Mouse (Mus musculus) spleen, postnatal 36 days (tissue): Measurements from ENCODE around the gene Cela3a.
"Not testable (repeated sequence)": the region's sequence is repeated elsewhere in the genome, so short reads cannot be mapped to it uniquely, and the experiment has no call there.

Source experiments
- DNase-seq, 2 experiments: peaks; one replicate each; pipeline ENCODE4 v3.0.0; 2022; ENCODE audit warnings: low spot score in 2 of 2, mixed read lengths in 1 of 2

The Cela3a gene

GRCm38 (mm10) chr4:137409691-137410090 lies at the start of gene Cela3a:
Gene Cela3a (minus strand): TSS chr4:137409791.
- DNase-seq = no peak

GRCm38 (mm10) chr4:137458861-137459260 lies 49.3 kb upstream of the Cela3a start:
- no peak for DNase-seq

GRCm38 (mm10) chr4:137458310-137458709 lies 48.7 kb upstream of the Cela3a start:
- DNase-seq = no peak

- DNase-seq = no peak
These were observed 47.7 kb upstream of the Cela3a start for GRCm38 (mm10) chr4:137457292-137457691.

- DNase-seq = no peak
These were observed 47.0 kb upstream of the Cela3a start for GRCm38 (mm10) chr4:137456581-137456980.

- no peak for DNase-seq
These were observed 45.0 kb upstream of the Cela3a start for GRCm38 (mm10) chr4:137454582-137454981.

GRCm38 (mm10) chr4:137453234-137453767 lies 43.7 kb upstream of the Cela3a start, which contains the start of gene 1700013G24Rik:
Gene 1700013G24Rik (plus strand): TSS chr4:137453284.
- DNase-seq = no peak

- DNase-seq = no peak
These were observed 42.6 kb upstream of the Cela3a start for GRCm38 (mm10) chr4:137452190-137452589.

GRCm38 (mm10) chr4:137449715-137450114 lies 40.1 kb upstream of the Cela3a start:
- DNase-seq = no peak

- DNase-seq = no peak
These were observed 39.5 kb upstream of the Cela3a start for GRCm38 (mm10) chr4:137449132-137449531.

- no peak for DNase-seq
These were observed 39.0 kb upstream of the Cela3a start for GRCm38 (mm10) chr4:137448641-137449040.

GRCm38 (mm10) chr4:137448197-137448596 lies 38.6 kb upstream of the Cela3a start:
- no peak for DNase-seq

- no peak for DNase-seq
These were observed 38.0 kb upstream of the Cela3a start for GRCm38 (mm10) chr4:137447363-137448196.

GRCm38 (mm10) chr4:137445881-137446280 lies 36.3 kb upstream of the Cela3a start:
- no peak for DNase-seq

GRCm38 (mm10) chr4:137443625-137444024 lies 34.0 kb upstream of the Cela3a start:
- DNase-seq = peak in 1 of 2 experiments; percentile 14

GRCm38 (mm10) chr4:137441332-137441731 lies 31.7 kb upstream of the Cela3a start:
- DNase-seq = no peak

- DNase-seq = no peak
These were observed 29.3 kb upstream of the Cela3a start for GRCm38 (mm10) chr4:137438842-137439241.

- DNase-seq = no peak
These were observed 27.5 kb upstream of the Cela3a start for GRCm38 (mm10) chr4:137436979-137437669.

GRCm38 (mm10) chr4:137432700-137433550 lies 23.3 kb upstream of the Cela3a start:
- not testable (repeated sequence) for DNase-seq

GRCm38 (mm10) chr4:137430502-137430901 lies 20.9 kb upstream of the Cela3a start, which contains the start of gene Cela3b:
Gene Cela3b (minus strand): TSS chr4:137430540.
- DNase-seq = no peak

- no peak for DNase-seq
These were observed 8.3 kb upstream of the Cela3a start for GRCm38 (mm10) chr4:137417712-137418564.
